Mouse (Mus musculus) midbrain, embryonic 15.5 days (tissue): ENCODE measurements around the gene Ifnar1. TPM values are rescaled to one million over a fixed set of nuclear protein-coding genes. Genes with fewer than 3 reads are reported as not detected.

ENCODE experiments used
- ATAC-seq: fragments of 200-750 bp; cut with Nextera tagmentation; replicated peaks from 2 replicates; pipeline ENCODE4 v1.8.0; 2017; ENCODE audit warnings: moderate TSS enrichment
- H3K27ac ChIP-seq: fragments of 300-500 bp; sonication (generic); 2 replicates; pipeline ENCODE4 v1.5.1; 2015; ENCODE audit warnings: mild to moderate bottlenecking, inconsistent platforms
- H3K27me3 ChIP-seq: fragments of 300-500 bp; sonication (generic); replicated peaks from 2 replicates; pipeline ENCODE4 v1.6.1; 2015; ENCODE audit warnings: inconsistent platforms
- H3K36me3 ChIP-seq: fragments of 300-500 bp; sonication (generic); replicated peaks from 2 replicates; pipeline ENCODE4 v1.6.1; 2015; ENCODE audit warnings: inconsistent platforms
- H3K4me1 ChIP-seq: fragments of 300-500 bp; sonication (generic); 2 replicates; pipeline ENCODE4 v1.6.1; 2015; ENCODE audit warnings: inconsistent platforms
- H3K4me2 ChIP-seq: fragments of 300-500 bp; sonication (generic); 2 replicates; pipeline ENCODE4 v1.6.1; 2015; ENCODE audit warnings: inconsistent platforms, mild to moderate bottlenecking, moderate library complexity
- H3K4me3 ChIP-seq: fragments of 300-500 bp; sonication (generic); 2 replicates; pipeline ENCODE4 v1.5.1; 2015; ENCODE audit warnings: mild to moderate bottlenecking, inconsistent platforms
- H3K9ac ChIP-seq: fragments of 300-500 bp; sonication (generic); 2 replicates; pipeline ENCODE4 v1.6.1; 2015; ENCODE audit warnings: mild to moderate bottlenecking, inconsistent platforms
- H3K9me3 ChIP-seq: fragments of 300-500 bp; sonication (generic); 2 replicates; pipeline ENCODE4 v1.6.1; 2016; ENCODE audit warnings: inconsistent platforms
- WGBS: fragments of 180-500 bp; shearing (Covaris S2); methylation state at CpG from one replicate; pipeline ENCODE4 v1.1.7; 2015; ENCODE audit warnings: mixed read lengths; 5-methylcytosine and 5-hydroxymethylcytosine counted together
- polyA plus RNA-seq: library from polyadenylated mRNA; unstranded; fragments of >200 nt; fragmentation: Nextera tagmentation; extraction: Ambion mirVana; gene quantifications from 2 replicates; pipeline ENCODE4 v1.2.1, GENCODE M21; 2015

Ifnar1 gene
- polyA plus RNA-seq, 1 experiment from 2014 or later, result 54.7 TPM

- peaks cover 30% of the 10 kb centered on the region for H3K4me1 ChIP-seq
- no peak for ATAC-seq
- no peak overlapping the region for H3K4me3 ChIP-seq
- 87% methylated on average over 2 of the region's 2 CpGs for WGBS
- no peak overlapping the region for H3K4me2 ChIP-seq
- H3K27ac ChIP-seq, result no peak overlapping the region
- no peaks in the 10 kb centered on the region for H3K9me3 ChIP-seq
- H3K9ac ChIP-seq, result no peak overlapping the region
- peaks cover 25% of the 10 kb centered on the region; the same call in 1 of the 2 replicates for H3K36me3 ChIP-seq
- H3K27me3 ChIP-seq, result no peaks in the 10 kb centered on the region
These were observed 3.0 kb downstream of the Ifnar1 start for GRCm38 (mm10) chr16:91488066-91488465.

DNA sequence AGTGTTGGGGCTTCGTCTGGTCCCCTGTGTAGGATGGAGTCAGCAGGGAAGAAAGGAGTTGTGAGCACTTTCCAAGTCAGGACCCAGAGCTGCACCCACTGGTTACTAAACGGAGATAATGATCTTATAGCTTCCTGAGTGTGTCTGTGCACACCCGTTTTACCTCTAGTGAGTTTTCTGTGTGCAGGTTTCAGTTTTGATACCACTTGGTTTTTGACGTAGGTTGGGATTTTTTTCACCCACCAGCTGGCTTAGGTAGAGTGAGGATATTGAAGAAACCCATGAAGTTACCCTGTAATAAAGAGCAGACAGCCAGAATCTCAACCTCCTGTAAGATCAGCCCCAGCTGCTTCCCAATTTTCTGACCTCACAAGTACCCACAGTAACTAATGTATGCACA, 5.9 kb downstream of the Ifnar1 start:
- H3K9ac ChIP-seq, result no peak overlapping the region
- no peaks in the 10 kb centered on the region for H3K9me3 ChIP-seq
- H3K36me3 ChIP-seq, result peaks cover 41% of the 10 kb centered on the region; the same call in 1 of the 2 replicates
- H3K4me2 ChIP-seq, result no peak overlapping the region
- H3K4me3 ChIP-seq, result no peak overlapping the region
- 93% methylated on average over 4 of the region's 4 CpGs for WGBS
- peaks cover 24% of the 10 kb centered on the region for H3K4me1 ChIP-seq
- H3K27ac ChIP-seq, result no peak overlapping the region
- no peaks in the 10 kb centered on the region for H3K27me3 ChIP-seq
- ATAC-seq, result no peak

DNA sequence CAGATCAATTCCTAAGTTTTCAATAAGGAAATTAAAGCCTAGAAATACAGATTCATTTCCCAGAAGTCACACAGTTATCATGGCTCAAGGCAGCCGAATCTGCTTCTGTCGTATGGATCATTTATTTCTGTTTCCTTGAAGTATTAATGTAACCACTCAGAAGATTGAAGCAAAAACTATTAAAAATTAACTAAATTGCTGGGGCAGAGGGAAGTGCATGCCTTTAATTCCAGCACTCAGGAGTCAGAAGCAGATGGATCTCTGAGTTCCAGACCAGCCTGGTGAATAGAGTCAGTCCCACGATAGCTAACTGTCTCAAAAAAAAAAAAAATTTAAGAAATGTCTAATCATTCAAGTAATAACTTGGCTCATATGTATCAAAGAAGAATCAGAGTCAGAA, 6.4 kb downstream of the Ifnar1 start:
- no peak for ATAC-seq
- 97% methylated on average over 3 of the region's 3 CpGs for WGBS
- no peak overlapping the region for H3K4me2 ChIP-seq
- H3K9ac ChIP-seq, result no peak overlapping the region
- peaks cover 46% of the 10 kb centered on the region for H3K36me3 ChIP-seq
- H3K4me3 ChIP-seq, result no peak overlapping the region
- no peaks in the 10 kb centered on the region for H3K27me3 ChIP-seq
- no peak overlapping the region for H3K27ac ChIP-seq
- peaks cover 18% of the 10 kb centered on the region for H3K4me1 ChIP-seq
- H3K9me3 ChIP-seq, result no peaks in the 10 kb centered on the region

- Histone ChIP-seq H3K27ac (no peak overlapping the region), H3K4me3 (no peak overlapping the region), H3K27me3 (no peaks in the 10 kb centered on the region), H3K9me3 (no peaks in the 10 kb centered on the region), H3K4me2 (no peak overlapping the region), H3K36me3 (peaks cover 67% of the 10 kb centered on the region), H3K9ac (no peak overlapping the region), H3K4me1 (no peaks in the 10 kb centered on the region)
- ATAC-seq, result no peak
- 98% methylated on average over 4 of the region's 4 CpGs for WGBS
These were observed 10.5 kb downstream of the Ifnar1 start for GRCm38 (mm10) chr16:91495501-91495900.

GRCm38 (mm10) chr16:91496206-91496605, 11.2 kb downstream of the Ifnar1 start:
- WGBS, result 95% methylated on average over 17 of the region's 17 CpGs
- Histone ChIP-seq H3K4me3 (no peak overlapping the region), H3K4me2 (no peak overlapping the region), H3K27me3 (no peaks in the 10 kb centered on the region), H3K9me3 (no peaks in the 10 kb centered on the region), H3K9ac (no peak overlapping the region), H3K27ac (no peak overlapping the region), H3K36me3 (peaks cover 69% of the 10 kb centered on the region), H3K4me1 (no peaks in the 10 kb centered on the region)
- ATAC-seq, result no peak

GRCm38 (mm10) chr16:91496766-91497165, 11.7 kb downstream of the Ifnar1 start:
- Histone ChIP-seq H3K4me1 (no peaks in the 10 kb centered on the region), H3K4me3 (no peak overlapping the region), H3K4me2 (no peak overlapping the region), H3K9ac (no peak overlapping the region), H3K36me3 (peaks cover 70% of the 10 kb centered on the region), H3K27me3 (no peaks in the 10 kb centered on the region), H3K9me3 (no peaks in the 10 kb centered on the region), H3K27ac (no peak overlapping the region)
- 90% methylated on average over 3 of the region's 3 CpGs for WGBS
- no peak for ATAC-seq

DNA sequence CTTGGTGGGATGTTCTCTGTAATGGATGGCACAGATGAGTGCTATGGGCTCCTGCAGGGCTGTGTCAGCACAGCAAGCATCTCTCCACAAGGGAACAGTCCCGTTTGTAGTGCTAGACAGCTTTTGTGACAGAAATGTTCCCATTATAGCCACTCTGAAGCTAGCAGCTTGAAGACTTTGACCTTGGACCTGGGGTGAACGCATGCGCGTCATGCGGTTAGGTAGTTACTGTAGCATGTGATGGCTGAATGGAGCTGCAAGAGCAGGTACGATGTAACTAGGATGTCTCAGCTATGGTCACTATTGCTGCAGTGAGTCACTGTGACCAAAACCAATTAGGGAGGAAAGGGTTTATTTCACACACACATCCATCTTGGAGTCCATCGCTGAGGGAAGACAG, 13.0 kb downstream of the Ifnar1 start:
- Histone ChIP-seq H3K27ac (no peak overlapping the region), H3K4me3 (no peak overlapping the region), H3K4me1 (no peaks in the 10 kb centered on the region), H3K9ac (no peak overlapping the region), H3K4me2 (no peak overlapping the region), H3K36me3 (peaks cover 69% of the 10 kb centered on the region), H3K27me3 (no peaks in the 10 kb centered on the region), H3K9me3 (no peaks in the 10 kb centered on the region)
- ATAC-seq, result no peak
- 91% methylated on average over 7 of the region's 7 CpGs for WGBS

- Histone ChIP-seq H3K9me3 (no peaks in the 10 kb centered on the region), H3K4me3 (no peak overlapping the region), H3K4me2 (no peak overlapping the region), H3K27me3 (no peaks in the 10 kb centered on the region), H3K36me3 (peaks cover 60% of the 10 kb centered on the region), H3K9ac (no peak overlapping the region), H3K27ac (no peak overlapping the region), H3K4me1 (no peaks in the 10 kb centered on the region)
- 94% methylated on average over 7 of the region's 7 CpGs for WGBS
- no peak for ATAC-seq
These were observed 19.7 kb downstream of the Ifnar1 start for GRCm38 (mm10) chr16:91504701-91505100.

DNA sequence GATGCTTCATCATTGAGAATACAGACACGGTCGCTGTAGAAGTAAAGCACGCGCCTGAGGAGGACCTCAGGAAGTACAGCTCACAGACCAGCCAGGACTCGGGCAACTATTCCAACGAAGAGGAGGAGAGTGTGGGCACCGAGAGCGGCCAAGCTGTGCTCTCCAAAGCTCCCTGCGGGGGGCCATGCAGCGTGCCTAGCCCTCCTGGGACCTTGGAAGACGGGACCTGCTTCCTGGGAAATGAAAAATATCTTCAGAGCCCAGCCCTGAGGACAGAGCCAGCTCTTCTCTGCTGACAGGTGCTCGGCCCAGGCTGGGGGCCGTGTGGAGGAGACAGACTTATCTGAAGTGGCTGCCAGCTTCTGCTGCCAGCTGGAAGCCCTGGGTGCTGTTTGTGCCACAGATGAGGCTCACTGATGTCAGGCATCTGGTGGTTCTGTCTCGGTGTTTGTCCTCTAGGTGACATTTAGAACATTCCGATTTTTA, 20.1 kb downstream of the Ifnar1 start:
- no peak overlapping the region for H3K4me2 ChIP-seq
- 87% methylated on average over 15 of the region's 15 CpGs for WGBS
- no peak overlapping the region for H3K27ac ChIP-seq
- H3K9ac ChIP-seq, result no peak overlapping the region
- H3K36me3 ChIP-seq, result peaks cover 59% of the 10 kb centered on the region
- no peak for ATAC-seq
- H3K9me3 ChIP-seq, result no peaks in the 10 kb centered on the region
- no peaks in the 10 kb centered on the region for H3K4me1 ChIP-seq
- no peaks in the 10 kb centered on the region for H3K27me3 ChIP-seq
- H3K4me3 ChIP-seq, result no peak overlapping the region

GRCm38 (mm10) chr16:91506396-91506795, 21.4 kb downstream of the Ifnar1 start:
- no peak for ATAC-seq
- peaks cover 51% of the 10 kb centered on the region for H3K36me3 ChIP-seq
- H3K4me1 ChIP-seq, result no peaks in the 10 kb centered on the region
- no peaks in the 10 kb centered on the region for H3K27me3 ChIP-seq
- H3K27ac ChIP-seq, result no peak overlapping the region
- no peak overlapping the region for H3K4me3 ChIP-seq
- H3K9ac ChIP-seq, result no peak overlapping the region
- no peak overlapping the region for H3K4me2 ChIP-seq
- WGBS, result 95% methylated on average over 12 of the region's 12 CpGs
- no peaks in the 10 kb centered on the region for H3K9me3 ChIP-seq

DNA sequence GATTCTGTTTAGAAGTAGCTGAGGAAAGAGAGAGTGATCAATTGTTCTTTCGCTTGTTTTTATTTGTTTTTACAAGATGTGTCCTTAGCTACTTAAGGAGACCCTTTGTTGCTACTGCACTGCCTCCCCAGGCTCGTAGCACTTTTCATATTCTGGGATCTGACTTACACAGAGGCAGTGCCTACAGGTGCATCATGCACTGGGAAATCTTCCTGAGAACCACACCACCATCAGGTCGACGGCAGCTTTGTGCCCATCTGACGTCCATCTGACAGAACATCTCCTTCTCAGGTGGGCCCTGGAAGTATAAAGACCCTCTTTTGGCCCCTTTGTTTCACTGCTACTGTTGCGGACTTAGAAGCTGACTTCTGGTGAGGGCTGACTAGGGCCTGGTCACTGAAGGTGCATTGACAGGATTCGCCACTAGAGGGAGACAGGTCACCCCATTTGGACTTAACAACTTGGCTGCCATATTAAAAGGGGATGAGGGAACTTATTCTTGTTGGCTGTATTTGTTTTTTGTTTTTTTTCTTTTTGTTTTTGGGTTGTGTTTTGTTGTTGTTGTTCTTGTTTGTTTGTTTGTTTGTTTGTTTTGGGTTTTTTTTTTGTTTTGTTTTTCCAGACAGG, 27.2 kb downstream of the Ifnar1 start:
- H3K4me2 ChIP-seq, result no peak overlapping the region
- H3K27me3 ChIP-seq, result no peaks in the 10 kb centered on the region
- no peak overlapping the region for H3K27ac ChIP-seq
- WGBS, result 37% methylated on average over 7 of the region's 7 CpGs
- no peaks in the 10 kb centered on the region for H3K9me3 ChIP-seq
- H3K4me1 ChIP-seq, result no peaks in the 10 kb centered on the region
- 0 out of 2 replicates have a peak, but pooled peaks have one; percentile 52 for ATAC-seq
- no peak overlapping the region for H3K4me3 ChIP-seq
- H3K9ac ChIP-seq, result no peak overlapping the region
- H3K36me3 ChIP-seq, result 0 out of 2 replicates have a peak, but pooled peaks cover 3% of the 10 kb centered on the region

DNA sequence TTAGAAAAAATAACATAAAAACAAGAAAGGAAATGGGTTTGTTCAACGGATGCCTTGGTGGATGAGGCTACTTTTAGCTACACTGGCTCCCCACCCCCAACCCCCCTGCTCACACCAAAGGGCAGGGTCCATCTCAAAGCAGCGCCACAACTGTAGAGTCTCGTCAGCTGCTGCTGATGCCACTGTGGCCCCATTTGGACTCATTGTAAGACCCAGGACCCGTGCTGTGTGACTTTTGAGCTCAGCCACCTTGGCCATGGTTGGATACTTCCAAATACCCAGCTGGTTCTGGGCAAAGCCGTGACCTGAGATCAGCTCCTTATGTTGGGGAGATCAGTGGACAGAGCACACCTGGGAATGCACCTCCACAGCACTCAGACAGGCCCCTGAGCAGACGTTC, 28.1 kb downstream of the Ifnar1 start:
- WGBS, result 85% methylated on average over 6 of the region's 6 CpGs
- 0 out of 2 replicates have a peak, but pooled peaks cover 3% of the 10 kb centered on the region for H3K36me3 ChIP-seq
- no peaks in the 10 kb centered on the region for H3K9me3 ChIP-seq
- no peak overlapping the region for H3K4me3 ChIP-seq
- no peak overlapping the region for H3K9ac ChIP-seq
- H3K4me1 ChIP-seq, result no peaks in the 10 kb centered on the region
- H3K4me2 ChIP-seq, result no peak overlapping the region
- no peak overlapping the region for H3K27ac ChIP-seq
- no peaks in the 10 kb centered on the region for H3K27me3 ChIP-seq
- ATAC-seq, result no peak

- ATAC-seq, result no peak
- Histone ChIP-seq H3K9ac (no peak overlapping the region), H3K4me2 (no peak overlapping the region), H3K36me3 (no peaks in the 10 kb centered on the region), H3K27ac (no peak overlapping the region), H3K4me3 (no peak overlapping the region), H3K4me1 (no peaks in the 10 kb centered on the region), H3K27me3 (no peaks in the 10 kb centered on the region), H3K9me3 (no peaks in the 10 kb centered on the region)
- 90% methylated on average over 7 of the region's 7 CpGs for WGBS
These were observed 32.0 kb downstream of the Ifnar1 start for GRCm38 (mm10) chr16:91517020-91517419.
